8 mouse cellular contexts compared by ENCODE assay signal in genomic region chr5:134457371-134457770, GRCm38 (mm10). TPM values are rescaled to one million over a fixed set of nuclear protein-coding genes. Genes with fewer than 3 reads are reported as not detected.
A peak's percentile ranks its signal among the peaks of the same experiment; 100 is the strongest.
DNase-seq lines count a peak whose midpoint lies in the region; ATAC-seq lines count a peak whose summit lies in the region.

No protein-coding gene starts in this region.

- no peak overlapping the region for H3K4me2 ChIP-seq in forebrain, embryonic 14.5 days (ENCODE audit: low read length)
- H3K4me2 ChIP-seq in hindbrain, embryonic 13.5 days: no peak overlapping the region
- H3K4me2 ChIP-seq in hindbrain, embryonic 11.5 days (replicated peaks; ENCODE audit: low read depth, low read length): no peak overlapping the region
- H3K4me2 ChIP-seq in neural tube, embryonic 11.5 days (ENCODE audit: low read depth): no peak overlapping the region
- no peak overlapping the region for H3K4me2 ChIP-seq in neural tube, embryonic 15.5 days

- no peak overlapping the region for H3K4me3 ChIP-seq in forebrain, embryonic 10.5 days
- H3K4me3 ChIP-seq in forebrain, embryonic 14.5 days (ENCODE audit: low read depth, low read length): no peak overlapping the region
- peak overlapping the region; percentile 76; the same call in 1 of the 2 replicates for H3K4me3 ChIP-seq in hindbrain, embryonic 13.5 days
- no peak overlapping the region for H3K4me3 ChIP-seq in hindbrain, embryonic 11.5 days (ENCODE audit: low read depth, low read length)
- H3K4me3 ChIP-seq in neural tube, embryonic 11.5 days (ENCODE audit: low read depth, low read length): 0 out of 2 replicates have a peak overlapping the region, but pooled peaks have one; percentile 59
- peak overlapping the region; percentile 82 for H3K4me3 ChIP-seq in neural tube, embryonic 15.5 days (replicated peaks)

- H3K27me3 ChIP-seq in forebrain, embryonic 10.5 days (ENCODE audit: poor library complexity, severe bottlenecking): no peaks in the 10 kb centered on the region
- no peaks in the 10 kb centered on the region for H3K27me3 ChIP-seq in forebrain, embryonic 14.5 days (replicated peaks; ENCODE audit: control insufficient read depth, insufficient read depth, low read length)
- no peaks in the 10 kb centered on the region for H3K27me3 ChIP-seq in hindbrain, embryonic 13.5 days
- no peaks in the 10 kb centered on the region for H3K27me3 ChIP-seq in hindbrain, embryonic 11.5 days (ENCODE audit: control insufficient read depth, insufficient read depth, low read length)
- H3K27me3 ChIP-seq in neural tube, embryonic 11.5 days (ENCODE audit: control insufficient read depth, insufficient read depth, low read length): no peaks in the 10 kb centered on the region
- no peaks in the 10 kb centered on the region for H3K27me3 ChIP-seq in neural tube, embryonic 15.5 days (replicated peaks)

- no peak for ATAC-seq in forebrain, embryonic 14.5 days
- no peak for ATAC-seq in hindbrain, embryonic 13.5 days (ENCODE audit: low FRiP score)
- ATAC-seq in hindbrain, embryonic 11.5 days (ENCODE audit: low FRiP score): no peak
- ATAC-seq in neural tube, embryonic 11.5 days (ENCODE audit: insufficient read depth, low FRiP score, low TSS enrichment): no peak
- ATAC-seq in neural tube, embryonic 15.5 days (ENCODE audit: low FRiP score): no peak

- no peak overlapping the region for H3K9ac ChIP-seq in forebrain, embryonic 14.5 days (ENCODE audit: low read length)
- no peak overlapping the region for H3K9ac ChIP-seq in hindbrain, embryonic 13.5 days
- no peak overlapping the region for H3K9ac ChIP-seq in hindbrain, embryonic 11.5 days (ENCODE audit: low read depth, low read length)
- H3K9ac ChIP-seq in neural tube, embryonic 11.5 days (ENCODE audit: low read length): no peak overlapping the region
- no peak overlapping the region for H3K9ac ChIP-seq in neural tube, embryonic 15.5 days (replicated peaks)

- peaks cover 20% of the 10 kb centered on the region for H3K36me3 ChIP-seq in forebrain, embryonic 10.5 days (replicated peaks)
- no peaks in the 10 kb centered on the region for H3K36me3 ChIP-seq in forebrain, embryonic 14.5 days (ENCODE audit: control insufficient read depth, insufficient read depth, low read length)
- peaks cover under 1% of the 10 kb centered on the region; the same call in 1 of the 2 replicates for H3K36me3 ChIP-seq in hindbrain, embryonic 13.5 days
- no peaks in the 10 kb centered on the region for H3K36me3 ChIP-seq in hindbrain, embryonic 11.5 days (ENCODE audit: control insufficient read depth, insufficient read depth, low read length)
- no peaks in the 10 kb centered on the region for H3K36me3 ChIP-seq in neural tube, embryonic 11.5 days (ENCODE audit: control insufficient read depth, insufficient read depth, low read length)
- no peaks in the 10 kb centered on the region for H3K36me3 ChIP-seq in neural tube, embryonic 15.5 days

- DNase-seq in forebrain, embryonic 10.5 days (ENCODE audit: extremely low spot score, low spot score): no peak
- no peak for DNase-seq in forebrain, embryonic 14.5 days (ENCODE audit: low spot score)
- DNase-seq in hindbrain, embryonic 11.5 days (ENCODE audit: low spot score): no peak
- no peak for DNase-seq in neural tube, embryonic 11.5 days (ENCODE audit: low spot score)
- no peak for DNase-seq in neural tube, embryonic 10.5 days (ENCODE audit: extremely low spot score, low spot score)
- DNase-seq in cerebellum, adult 8-10 months: no peak

- peaks cover 31% of the 10 kb centered on the region for H3K4me1 ChIP-seq in forebrain, embryonic 10.5 days
- peaks cover 14% of the 10 kb centered on the region for H3K4me1 ChIP-seq in forebrain, embryonic 14.5 days (ENCODE audit: control insufficient read depth, insufficient read depth, low read length)
- peaks cover 26% of the 10 kb centered on the region for H3K4me1 ChIP-seq in hindbrain, embryonic 13.5 days (replicated peaks)
- H3K4me1 ChIP-seq in hindbrain, embryonic 11.5 days (replicated peaks; ENCODE audit: control insufficient read depth, insufficient read depth, low read length): 0 out of 2 replicates have a peak, but pooled peaks cover 2% of the 10 kb centered on the region
- H3K4me1 ChIP-seq in neural tube, embryonic 11.5 days (ENCODE audit: control insufficient read depth, insufficient read depth, low read length): peaks cover 11% of the 10 kb centered on the region
- H3K4me1 ChIP-seq in neural tube, embryonic 15.5 days: peaks cover 27% of the 10 kb centered on the region

- 0 out of 2 replicates have a peak overlapping the region, but pooled peaks have one; percentile 98 for H3K27ac ChIP-seq in forebrain, embryonic 10.5 days
- no peak overlapping the region for H3K27ac ChIP-seq in forebrain, embryonic 14.5 days (ENCODE audit: low read depth, low read length)
- peak overlapping the region; percentile 94; the same call in 1 of the 2 replicates for H3K27ac ChIP-seq in hindbrain, embryonic 13.5 days
- H3K27ac ChIP-seq in hindbrain, embryonic 11.5 days (ENCODE audit: low read depth, low read length): no peak overlapping the region
- no peak overlapping the region for H3K27ac ChIP-seq in neural tube, embryonic 11.5 days (ENCODE audit: low read depth, low read length)
- H3K27ac ChIP-seq in neural tube, embryonic 15.5 days (replicated peaks): no peak overlapping the region

- peaks cover 8% of the 10 kb centered on the region for H3K9me3 ChIP-seq in forebrain, embryonic 10.5 days
- H3K9me3 ChIP-seq in forebrain, embryonic 14.5 days (replicated peaks; ENCODE audit: control insufficient read depth, low read length): no peaks in the 10 kb centered on the region
- no peaks in the 10 kb centered on the region for H3K9me3 ChIP-seq in hindbrain, embryonic 13.5 days
- H3K9me3 ChIP-seq in hindbrain, embryonic 11.5 days (ENCODE audit: control insufficient read depth, low read length): 0 out of 2 replicates have a peak, but pooled peaks cover under 1% of the 10 kb centered on the region
- H3K9me3 ChIP-seq in neural tube, embryonic 11.5 days (ENCODE audit: control insufficient read depth, low read length): no peaks in the 10 kb centered on the region
- H3K9me3 ChIP-seq in neural tube, embryonic 15.5 days (replicated peaks): no peaks in the 10 kb centered on the region

- 91% methylated on average over 2 of the region's 2 CpGs for WGBS in forebrain, embryonic 10.5 days
- 93% methylated on average over 2 of the region's 2 CpGs for WGBS in forebrain, embryonic 14.5 days
- WGBS in hindbrain, embryonic 13.5 days: 95% methylated on average over 2 of the region's 2 CpGs
- WGBS in hindbrain, embryonic 11.5 days: 92% methylated on average over 2 of the region's 2 CpGs
- WGBS in neural tube, embryonic 11.5 days: 92% methylated on average over 2 of the region's 2 CpGs
- WGBS in neural tube, embryonic 15.5 days: 95% methylated on average over 2 of the region's 2 CpGs

RNA-seq across cellular contexts. Expression of gene Gtf2ird1, which starts 0.9 kb away (rescaled TPM):
- polyA plus RNA-seq in forebrain, embryonic 10.5 days (2016; fragmentation: Nextera tagmentation; extraction: Ambion mirVana): 92.6 and 98.9 TPM in 2 replicates
- polyA plus RNA-seq in forebrain, embryonic 14.5 days (2014; fragmentation: Nextera tagmentation; extraction: Ambion mirVana): 50.9 and 60.7 TPM in 2 replicates
- polyA plus RNA-seq in hindbrain, embryonic 13.5 days (2015; fragmentation: Nextera tagmentation; extraction: Ambion mirVana): 74.5 and 76.0 TPM in 2 replicates
- polyA plus RNA-seq in hindbrain, embryonic 11.5 days (2014; fragmentation: Nextera tagmentation; extraction: Ambion mirVana): 65.3 and 69.3 TPM in 2 replicates
- polyA plus RNA-seq in neural tube, embryonic 11.5 days (2014; fragmentation: Nextera tagmentation; extraction: Ambion mirVana): 75.6 and 79.9 TPM in 2 replicates
- 62.6 and 64.9 TPM in 2 replicates for polyA plus RNA-seq in neural tube, embryonic 15.5 days (2015; fragmentation: Nextera tagmentation; extraction: Ambion mirVana)

Comparison
In these comparisons a context has a peak if more than half of its experiments do, and no peak if none do; other contexts are left out.
1. H3K27ac ChIP-seq: peak in forebrain, embryonic 10.5 days (single experiment) and hindbrain, embryonic 13.5 days (single experiment); none in forebrain, embryonic 14.5 days (single experiment), hindbrain, embryonic 11.5 days (single experiment), neural tube, embryonic 11.5 days (single experiment) and neural tube, embryonic 15.5 days (single experiment).
2. H3K4me3 ChIP-seq: peak in hindbrain, embryonic 13.5 days (single experiment), neural tube, embryonic 11.5 days (single experiment) and neural tube, embryonic 15.5 days (single experiment); none in forebrain, embryonic 10.5 days (single experiment), forebrain, embryonic 14.5 days (single experiment) and hindbrain, embryonic 11.5 days (single experiment).